Mouse (Mus musculus): Measurements from ENCODE around the gene Dohh.
A peak's percentile ranks its signal among the peaks of the same experiment; 100 is the strongest.

The Dohh gene

GRCm38 (mm10) chr10:81383802-81384604 lies at the start of gene Dohh, which contains the start of gene Gm48551:
TSS of gene Dohh (plus strand) at chr10:81384428.
TSS of gene Gm48551 (plus strand) at chr10:81384466.
- peak; percentile 97 for DNase-seq (ENCODE audit: extremely low spot score, low read depth, low spot score)

- no peak for DNase-seq (ENCODE audit: extremely low spot score, low read depth, low spot score)
Observed at GRCm38 (mm10) chr10:81335393-81336340, 48.6 kb upstream of the Dohh start.

DNA sequence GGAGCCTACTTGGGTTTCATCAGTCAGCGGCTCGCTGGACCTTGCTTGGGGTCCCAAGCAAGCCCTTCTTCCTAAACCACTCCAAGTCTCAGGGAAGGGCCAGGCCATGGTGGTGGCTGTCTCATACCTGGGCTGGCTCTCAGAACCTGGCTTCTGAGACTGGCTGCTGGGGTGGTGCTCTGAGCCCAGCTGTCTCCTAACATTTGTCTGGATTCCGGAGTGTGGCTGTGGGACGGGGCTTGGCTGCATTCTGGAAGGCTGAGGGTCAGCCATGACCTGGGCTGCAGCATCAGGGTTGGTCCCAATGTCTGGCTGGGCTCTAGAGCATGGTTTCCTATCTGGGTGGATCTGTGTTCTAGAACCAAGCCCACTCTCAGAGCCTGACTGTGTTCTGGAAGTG lies 47.7 kb upstream of the Dohh start:
- no peak for DNase-seq (ENCODE audit: extremely low spot score, low read depth, low spot score)

GRCm38 (mm10) chr10:81340551-81341332 lies 43.5 kb upstream of the Dohh start:
- no peak for DNase-seq (ENCODE audit: extremely low spot score, low read depth, low spot score)

DNA sequence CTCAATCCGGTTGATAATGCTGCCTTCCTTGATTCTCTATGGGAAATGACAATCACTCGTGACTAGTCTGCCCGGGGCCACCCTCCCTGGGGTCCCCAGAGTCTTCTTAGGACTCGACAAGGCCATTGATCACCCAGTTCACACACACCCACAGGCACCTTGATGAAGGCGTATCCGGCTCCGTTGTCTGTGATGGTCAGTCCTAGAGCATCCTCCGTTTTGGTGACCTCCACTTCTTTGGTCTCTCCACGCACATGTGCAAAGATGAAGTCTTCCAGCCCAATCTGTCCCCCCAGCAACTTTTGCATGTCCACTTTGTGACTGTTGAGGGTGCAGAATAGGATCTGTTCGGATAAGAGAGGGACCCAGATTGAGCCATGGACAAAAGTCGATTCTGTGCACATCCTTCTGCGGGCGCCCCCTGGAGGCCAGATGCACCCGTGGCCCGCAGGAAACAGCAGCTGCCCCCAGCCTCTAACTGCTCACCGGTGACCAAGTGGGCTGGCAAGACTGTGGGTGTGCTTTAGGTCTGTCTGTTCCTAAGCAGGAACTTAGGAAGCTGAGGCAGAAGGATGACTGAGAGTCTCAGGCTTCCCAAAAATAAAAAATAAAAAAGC lies 42.8 kb upstream of the Dohh start:
- no peak for DNase-seq (ENCODE audit: extremely low spot score, low read depth, low spot score)

DNA sequence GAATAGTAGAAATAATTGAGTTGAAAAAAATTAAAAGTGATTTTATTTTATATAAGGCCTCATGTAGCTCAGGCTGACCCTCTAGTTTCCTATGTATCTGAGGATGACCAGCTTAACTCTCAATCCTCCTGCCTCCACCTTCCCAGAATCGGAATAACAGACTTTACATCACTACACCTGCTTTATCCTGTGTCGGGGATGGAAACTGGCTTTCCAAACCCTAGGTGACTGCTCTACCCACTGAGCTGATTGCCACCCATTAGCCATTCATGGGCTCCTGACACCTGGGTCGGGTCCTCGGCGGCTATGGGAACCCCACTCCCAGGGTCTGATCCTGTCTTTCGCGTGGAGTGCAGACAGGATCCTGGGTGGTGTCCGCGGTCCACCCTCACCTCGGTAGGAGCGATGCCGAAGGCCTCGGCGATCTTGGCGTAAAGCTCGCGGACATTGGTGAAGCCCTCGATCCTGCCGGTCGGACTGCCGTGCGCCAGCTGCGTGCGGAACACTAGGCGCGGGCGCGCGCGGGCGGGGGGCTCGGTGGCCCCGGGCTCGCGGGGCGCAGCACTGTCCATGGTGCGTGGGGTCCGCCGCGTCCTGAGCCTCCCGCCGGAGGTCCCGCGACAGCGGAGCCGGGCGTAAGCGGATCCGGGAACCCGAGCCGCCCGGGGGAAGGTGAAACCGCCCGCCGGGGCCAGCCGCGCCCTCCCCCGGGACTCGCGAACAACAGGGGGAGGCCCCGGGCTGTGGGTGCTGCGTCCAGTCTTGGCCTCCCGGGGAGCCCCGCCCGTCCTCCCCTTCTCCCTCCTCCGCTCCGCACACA lies 41.3 kb upstream of the Dohh start, which contains the start of gene Gipc3:
TSS of gene Gipc3 (minus strand) at position 581 of the 820 bp plus-strand sequence.
- DNase-seq (ENCODE audit: extremely low spot score, low read depth, low spot score), result no peak

DNA sequence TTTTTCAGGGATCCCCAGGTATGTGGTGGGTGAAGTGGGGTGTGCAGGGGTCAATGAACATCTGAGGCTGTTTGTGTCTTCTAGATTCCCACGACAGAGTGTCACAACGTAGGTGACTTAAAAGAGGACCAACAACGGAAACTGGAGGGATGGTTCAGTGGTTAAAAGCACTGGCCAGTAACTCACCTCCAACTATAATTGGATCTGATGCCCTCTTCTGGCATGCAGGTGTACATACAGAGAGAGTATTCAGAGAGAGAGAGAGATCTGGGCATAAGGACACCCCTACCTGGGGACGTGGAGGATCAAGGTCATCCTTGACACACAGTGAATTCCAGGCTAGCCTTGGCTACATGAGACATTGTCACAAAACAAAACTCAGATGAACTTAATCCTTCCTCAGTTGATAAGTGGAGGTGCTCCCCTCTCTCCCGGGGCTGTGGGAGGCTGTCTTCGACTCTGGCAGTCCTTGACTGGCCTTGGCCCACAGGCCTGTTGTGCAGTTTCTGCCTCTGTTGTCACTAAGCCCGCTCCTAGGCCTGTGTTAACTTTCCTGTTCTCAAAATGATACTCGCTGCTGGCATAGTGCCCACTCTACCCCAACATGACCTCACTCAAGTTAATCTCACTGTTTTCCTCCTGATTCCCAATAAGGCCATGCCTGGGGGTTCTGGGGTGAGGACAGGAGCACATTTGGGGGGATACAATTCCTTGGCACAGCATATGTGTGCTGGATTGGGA lies 39.6 kb upstream of the Dohh start:
- no peak for DNase-seq (ENCODE audit: extremely low spot score, low read depth, low spot score)

- no peak for DNase-seq (ENCODE audit: extremely low spot score, low read depth, low spot score)
Observed at GRCm38 (mm10) chr10:81345162-81345534, 39.1 kb upstream of the Dohh start.

DNA sequence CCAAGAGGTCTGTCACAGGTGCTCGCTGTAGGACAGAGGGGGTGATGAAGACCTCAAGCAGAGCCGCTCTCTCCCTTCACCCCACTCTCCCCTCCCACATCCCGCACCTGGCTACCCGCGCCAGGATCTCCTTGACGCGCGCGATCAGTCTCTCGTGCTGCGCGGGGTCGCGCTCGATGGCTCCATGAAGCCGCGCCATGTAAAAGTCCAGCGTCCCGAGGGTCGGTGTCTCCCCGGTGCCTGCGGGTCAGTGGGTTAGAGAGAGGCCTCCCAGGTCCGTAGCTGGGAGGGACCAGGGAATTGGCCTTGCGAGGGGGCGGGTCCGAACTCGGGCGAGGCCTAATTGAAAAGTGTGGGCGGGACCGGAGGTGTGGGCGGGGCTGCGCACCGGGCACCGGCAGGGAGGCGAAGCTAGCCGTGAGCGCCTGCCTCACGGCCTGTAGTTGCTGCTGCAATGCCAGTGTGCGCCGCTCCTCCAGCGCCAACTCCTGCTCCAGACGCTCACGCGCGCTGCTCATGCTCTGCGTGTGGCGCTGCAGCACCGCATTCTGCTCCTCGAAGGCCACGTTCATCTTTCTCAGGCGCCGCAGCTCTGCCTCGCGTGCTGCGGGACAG lies 37.7 kb upstream of the Dohh start:
- no peak for DNase-seq (ENCODE audit: extremely low spot score, low read depth, low spot score)

DNA sequence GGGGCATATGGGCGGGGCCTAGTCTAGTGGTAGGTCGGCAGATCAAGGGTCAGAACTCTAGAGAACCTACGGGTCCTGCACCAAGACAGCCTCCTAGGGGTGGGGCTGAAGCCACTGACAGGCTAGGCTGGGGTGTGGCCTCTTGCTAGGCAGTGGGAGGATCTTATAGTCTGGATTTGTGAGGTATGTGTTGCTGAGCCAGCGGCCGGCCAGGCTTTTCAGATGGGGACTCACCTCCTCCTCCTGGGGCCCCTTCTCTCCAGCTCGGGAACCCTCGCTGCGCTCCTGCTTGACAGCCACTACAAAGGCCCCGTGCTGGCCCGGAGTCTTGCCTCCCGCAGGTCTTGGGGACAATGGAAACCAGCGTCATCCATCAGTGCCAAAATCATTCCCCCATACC lies 35.1 kb upstream of the Dohh start:
- no peak for DNase-seq (ENCODE audit: extremely low spot score, low read depth, low spot score)

GRCm38 (mm10) chr10:81349961-81350350 lies 34.3 kb upstream of the Dohh start:
- no peak for DNase-seq (ENCODE audit: extremely low spot score, low read depth, low spot score)

DNA sequence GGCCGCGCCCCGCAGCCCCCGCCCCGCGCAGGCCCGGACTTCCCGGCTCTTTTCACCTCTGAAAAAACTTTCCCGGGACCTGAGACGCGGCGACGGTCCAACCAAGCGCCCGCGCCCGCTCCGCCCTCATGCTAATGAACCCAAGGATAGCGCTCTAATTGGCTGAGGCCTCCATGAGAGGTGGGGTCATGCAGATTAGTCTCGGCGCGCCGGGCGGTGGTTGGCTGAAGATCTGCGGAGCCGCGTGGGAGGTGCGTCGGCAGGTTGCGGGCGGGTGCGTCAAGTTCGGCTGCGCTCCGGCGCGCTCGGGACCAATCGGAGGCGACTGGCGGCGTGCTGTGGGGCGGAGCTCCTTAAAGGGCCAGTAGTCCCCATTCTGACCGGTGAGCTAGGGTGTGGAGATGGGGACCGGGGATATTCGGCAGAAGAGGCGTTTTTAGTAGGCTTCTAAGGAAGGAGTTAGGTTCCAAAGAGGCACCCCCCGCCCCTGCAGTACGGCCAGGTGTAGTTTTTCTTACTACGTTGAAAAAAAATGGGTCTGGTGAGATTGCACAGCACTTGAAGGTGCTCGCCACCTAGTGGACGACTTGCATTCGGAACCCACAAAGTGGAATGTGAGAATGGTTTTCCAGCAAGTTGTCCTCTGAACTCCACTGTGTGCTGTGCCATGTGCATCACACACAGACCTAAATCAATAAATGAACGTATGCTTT lies 33.7 kb upstream of the Dohh start, which contains the start of gene Hmg20b:
TSS of gene Hmg20b (minus strand) at position 130 of the 713 bp plus-strand sequence.
- DNase-seq (ENCODE audit: extremely low spot score, low read depth, low spot score), result peak; percentile 89

DNA sequence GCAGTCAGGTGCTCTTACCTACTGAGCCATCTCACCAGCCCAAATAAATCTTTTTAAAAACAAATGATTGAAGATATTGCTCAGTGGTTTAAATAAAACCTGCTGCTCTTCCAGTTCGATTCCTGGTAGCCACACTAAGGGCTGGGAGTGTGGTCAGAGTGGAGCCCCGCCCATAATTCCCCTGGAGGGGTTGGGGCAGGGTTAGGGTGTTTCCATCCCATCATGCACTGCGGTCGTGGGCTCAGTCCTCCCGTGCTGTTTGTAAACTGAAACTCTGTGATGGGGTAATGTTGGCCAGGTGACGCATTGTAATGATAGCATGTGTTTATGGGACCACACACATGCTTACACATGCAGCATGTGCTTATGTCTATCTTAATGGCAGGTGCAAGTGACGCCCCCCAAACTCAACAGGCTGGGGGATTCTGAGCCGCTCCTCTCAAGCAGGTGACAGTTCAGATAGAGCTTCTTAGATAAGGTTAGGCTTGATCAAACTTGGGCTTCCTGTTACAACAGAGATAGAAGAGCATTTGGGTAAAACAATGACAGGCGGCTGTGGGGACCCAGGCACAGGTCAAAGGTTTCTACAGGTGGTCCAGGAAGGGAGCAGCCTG lies 32.4 kb upstream of the Dohh start:
- DNase-seq (ENCODE audit: extremely low spot score, low read depth, low spot score), result no peak

DNA sequence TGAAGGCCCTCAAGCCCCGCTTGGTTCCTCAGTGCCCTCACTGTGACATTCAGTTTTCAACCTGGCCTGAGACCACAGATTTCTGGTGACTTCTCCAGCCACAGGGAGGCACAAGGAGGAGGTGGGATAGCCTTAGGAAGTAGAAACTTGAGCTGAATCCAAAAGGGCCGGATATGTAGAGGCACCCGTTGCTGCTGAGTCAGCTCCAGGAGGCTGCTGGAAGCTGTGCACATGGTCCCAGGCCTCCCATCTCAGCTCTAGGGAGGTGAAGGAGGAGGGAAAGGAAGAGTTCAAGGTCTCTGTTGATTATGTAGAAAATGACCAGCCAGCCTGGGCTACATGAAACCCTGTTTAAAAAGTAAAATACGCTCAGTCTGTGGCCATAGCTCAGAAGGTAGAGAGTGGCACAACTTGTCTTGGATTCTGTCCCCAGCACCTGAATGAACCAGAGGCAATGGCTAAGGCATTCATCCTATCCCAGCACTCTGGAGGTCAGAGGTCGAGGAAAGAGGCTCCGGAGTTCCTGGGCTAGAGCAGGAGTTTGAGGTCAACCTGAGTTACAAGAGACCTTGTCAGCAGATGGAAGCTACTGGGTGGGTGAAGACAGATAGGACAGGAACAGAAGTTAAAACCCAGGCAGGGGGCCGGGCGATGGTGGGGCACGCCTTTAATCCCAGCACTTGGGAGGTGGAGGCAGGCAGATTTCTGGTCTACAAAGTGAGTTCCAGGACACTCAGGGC lies 29.3 kb upstream of the Dohh start:
- no peak for DNase-seq (ENCODE audit: extremely low spot score, low read depth, low spot score)

DNA sequence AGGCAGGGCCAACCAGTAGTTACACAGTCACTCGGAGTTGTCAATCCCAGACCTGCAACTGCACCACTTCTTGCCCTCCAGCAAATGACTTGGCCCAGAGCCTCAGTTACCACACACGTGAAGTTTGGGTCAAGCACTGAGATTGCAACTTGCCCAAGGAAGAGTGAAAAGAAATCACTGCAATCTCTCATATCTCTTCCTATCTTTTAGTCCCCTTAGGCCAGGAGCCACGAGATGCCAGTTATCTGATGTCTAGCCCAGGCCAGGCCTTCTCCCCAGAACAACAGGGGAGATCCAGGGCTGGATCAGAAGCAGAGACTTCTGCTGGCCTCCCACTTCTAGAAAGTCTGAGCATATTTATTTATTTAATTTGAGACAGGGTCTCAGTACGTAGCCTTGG lies 28.7 kb upstream of the Dohh start:
- DNase-seq (ENCODE audit: extremely low spot score, low read depth, low spot score), result no peak

GRCm38 (mm10) chr10:81356352-81356990 lies 27.8 kb upstream of the Dohh start:
- no peak for DNase-seq (ENCODE audit: extremely low spot score, low read depth, low spot score)

All from hindlimb bud, embryonic 11.5 days (tissue).